Mouse (Mus musculus) ovary, postnatal 36 days (tissue): ENCODE measurements around the gene Apof.

Experiments
- DNase-seq: peaks from one replicate; pipeline ENCODE4 v3.0.0; 2022; ENCODE audit warnings: low spot score, mixed read lengths

The Apof gene

DNA sequence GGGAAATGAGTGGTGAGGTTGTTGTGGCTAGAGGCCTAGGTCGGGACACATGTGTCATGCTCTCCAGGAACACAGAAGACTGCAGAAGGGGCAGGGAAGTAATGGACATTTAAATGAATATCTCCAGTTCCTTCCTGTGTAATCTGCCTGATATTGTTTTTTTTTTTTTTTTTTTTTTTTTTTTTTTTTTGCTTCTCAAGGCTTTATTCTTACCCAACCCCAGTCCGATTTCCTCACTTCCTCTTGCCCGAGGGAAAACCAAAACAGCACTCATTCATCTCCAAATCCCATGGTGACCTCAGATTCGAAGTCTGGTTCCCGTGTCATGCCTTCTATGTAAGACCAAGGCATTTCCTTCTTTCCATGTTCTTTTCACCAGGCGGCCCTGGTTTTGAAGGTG is 29.8 kb downstream of the Apof start:
- DNase-seq, result no peak

DNA sequence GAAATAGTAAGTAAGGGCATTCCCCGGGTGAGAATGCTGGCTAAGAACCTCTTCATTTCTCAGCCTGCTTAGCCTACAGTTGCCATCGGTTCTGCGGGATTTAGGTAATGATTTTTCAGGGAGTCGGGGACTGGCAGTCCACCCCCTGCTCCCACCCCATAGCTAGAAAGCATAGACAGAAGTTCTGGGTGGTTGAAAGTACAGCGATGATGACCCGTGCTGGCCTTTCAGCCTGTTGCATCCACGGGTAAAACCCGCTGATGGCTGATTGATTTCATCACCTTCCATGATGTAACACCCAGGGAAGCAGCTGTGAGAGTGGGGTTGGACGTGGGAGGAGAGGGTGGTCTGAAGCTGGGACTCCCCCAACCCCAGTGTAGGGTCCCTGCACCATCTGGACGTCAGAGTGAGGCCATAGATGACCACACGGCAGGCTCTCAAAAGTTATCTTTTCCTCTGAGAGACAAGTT is 30.3 kb downstream of the Apof start, which contains the start of gene Il23a:
Gene Il23a (minus strand): TSS at position 51 of the 470 bp plus-strand sequence.
- no peak for DNase-seq

DNA sequence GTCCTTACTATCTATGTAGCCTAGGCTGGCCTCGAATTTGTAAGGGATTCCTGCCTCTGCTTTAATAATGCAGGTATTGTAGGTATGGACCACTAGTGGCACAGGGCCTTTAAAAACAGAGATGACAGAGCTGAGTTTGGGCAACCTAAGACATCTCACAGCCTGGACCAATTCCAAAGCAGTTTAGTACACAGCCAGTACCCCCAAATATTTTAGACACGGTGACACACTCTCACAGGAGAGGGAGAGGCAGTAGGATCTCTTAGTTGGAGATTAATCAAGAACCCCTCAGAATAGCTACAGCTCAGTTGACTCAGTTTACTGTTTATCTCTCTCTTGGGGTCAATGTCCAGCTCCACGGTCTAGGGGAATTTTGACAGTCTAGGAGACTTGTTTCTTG is 33.9 kb downstream of the Apof start:
- no peak for DNase-seq

DNA sequence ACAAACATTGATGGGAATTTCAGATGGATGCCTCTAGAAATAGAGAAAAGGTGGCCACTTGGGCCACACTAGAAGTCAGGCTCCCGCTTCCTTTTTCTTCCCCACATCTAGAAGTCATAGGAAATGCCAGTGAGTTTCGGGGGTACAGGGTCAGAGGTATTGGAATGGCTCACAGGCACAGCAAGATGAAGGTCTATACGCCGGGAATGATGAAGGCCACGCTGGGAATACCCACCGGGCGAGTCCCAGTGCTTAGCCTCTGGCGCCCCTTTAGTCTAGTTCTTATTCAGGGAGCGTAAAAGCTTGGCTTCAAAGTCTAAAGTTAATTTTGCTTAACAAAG is 34.3 kb downstream of the Apof start:
- no peak for DNase-seq

DNA sequence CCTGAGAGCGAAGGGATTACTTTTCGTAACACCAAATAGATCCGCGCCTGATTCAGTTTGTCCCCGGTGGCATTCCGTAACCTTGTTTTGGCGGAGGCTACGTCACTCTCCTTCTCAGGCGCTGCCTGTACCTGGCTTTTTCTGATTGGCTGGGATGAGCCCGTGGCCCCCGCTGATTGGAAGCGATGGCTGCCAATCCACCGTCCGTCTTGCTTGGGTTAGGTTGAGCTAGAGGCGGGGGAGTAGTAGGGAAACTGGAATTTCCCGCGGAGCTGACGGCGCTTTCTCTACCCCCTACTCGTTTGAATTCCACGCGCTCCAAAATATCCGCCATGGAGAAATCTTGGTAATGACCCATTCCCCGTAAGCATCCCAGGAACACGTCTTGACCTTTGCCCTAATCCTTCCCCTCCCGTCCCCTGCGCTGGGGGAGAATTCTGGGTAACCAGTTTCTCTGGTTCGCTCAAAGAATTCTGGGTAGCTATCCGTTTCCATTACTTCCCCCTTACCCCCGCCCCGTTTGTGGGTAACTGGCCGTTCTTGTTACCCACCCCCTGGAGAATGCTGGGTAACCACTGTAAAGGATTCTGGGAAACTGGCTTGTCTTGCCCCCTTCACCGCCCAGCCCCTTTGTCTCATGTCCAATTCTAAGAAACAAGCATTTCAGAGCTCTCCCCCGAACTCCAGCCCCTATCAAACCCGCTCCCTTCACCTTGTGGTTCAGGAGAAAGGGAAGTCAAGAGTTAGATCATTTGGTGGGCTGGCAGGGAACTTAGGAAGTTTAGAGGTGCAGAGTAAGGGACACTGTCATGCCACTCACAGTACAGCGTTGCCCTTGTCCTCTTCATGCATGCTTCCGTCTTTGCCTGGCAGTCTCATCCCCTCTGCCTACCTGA is 34.9 kb downstream of the Apof start, which contains the start of gene Pan2:
Gene Pan2 (plus strand): TSS at position 210 of the 896 bp plus-strand sequence.
- peak; percentile 99 for DNase-seq

DNA sequence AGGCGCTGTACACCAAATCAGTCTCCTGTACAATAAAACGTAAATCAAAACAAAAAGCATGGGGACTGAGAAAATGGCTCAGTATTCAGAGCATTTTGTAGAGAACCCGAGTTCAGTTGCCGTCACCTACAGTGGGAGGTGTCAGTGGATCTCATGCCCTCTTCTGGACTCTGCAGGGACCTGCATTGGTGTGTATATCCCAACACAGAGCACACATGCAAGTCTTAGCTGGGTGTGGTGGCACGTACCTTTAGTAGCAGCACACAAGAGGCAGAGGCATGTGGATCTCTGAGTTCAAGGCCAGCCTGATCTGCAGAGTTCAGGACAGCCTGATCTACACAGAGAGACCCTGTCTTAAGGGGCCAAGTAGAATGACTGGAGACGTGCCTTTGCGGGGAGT is 41.2 kb downstream of the Apof start:
- no peak for DNase-seq

DNA sequence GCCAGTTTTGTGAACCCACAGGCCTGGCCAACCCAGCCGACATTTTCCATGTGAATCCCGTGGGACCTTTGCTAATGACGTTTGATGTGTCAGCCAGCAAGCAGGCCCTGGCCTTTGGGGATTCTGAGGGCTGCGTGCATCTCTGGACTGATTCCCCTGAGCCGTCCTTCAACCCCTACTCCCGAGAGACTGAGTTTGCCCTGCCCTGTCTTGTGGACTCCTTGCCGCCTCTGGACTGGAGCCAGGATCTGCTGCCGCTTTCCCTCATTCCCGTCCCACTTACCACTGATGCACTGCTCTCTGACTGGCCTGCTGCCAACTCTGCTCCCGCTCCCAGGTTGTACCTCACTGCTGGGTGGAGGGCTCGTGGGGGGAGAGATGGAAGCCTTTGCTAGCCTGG is 41.7 kb downstream of the Apof start:
- DNase-seq, result peak; percentile 62

DNA sequence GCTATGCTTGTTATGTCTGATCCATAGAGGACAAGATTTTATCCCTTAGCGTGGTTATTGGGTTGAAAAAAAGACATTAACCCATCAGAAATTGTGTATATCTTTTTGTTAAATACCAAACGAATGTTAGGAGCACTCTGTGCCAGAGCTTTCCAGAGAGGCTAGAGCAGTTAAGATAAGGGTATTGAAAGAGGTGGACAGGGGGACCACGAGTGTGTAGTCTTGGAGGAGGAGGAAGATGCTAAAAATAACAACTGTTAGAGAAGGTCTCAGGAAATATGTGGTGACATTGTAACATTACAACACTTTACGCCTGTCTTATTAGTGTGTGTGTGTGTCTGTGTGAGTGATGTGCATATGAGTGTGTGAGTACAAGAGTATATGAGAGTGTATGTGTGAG is 42.4 kb downstream of the Apof start:
- DNase-seq, result no peak

DNA sequence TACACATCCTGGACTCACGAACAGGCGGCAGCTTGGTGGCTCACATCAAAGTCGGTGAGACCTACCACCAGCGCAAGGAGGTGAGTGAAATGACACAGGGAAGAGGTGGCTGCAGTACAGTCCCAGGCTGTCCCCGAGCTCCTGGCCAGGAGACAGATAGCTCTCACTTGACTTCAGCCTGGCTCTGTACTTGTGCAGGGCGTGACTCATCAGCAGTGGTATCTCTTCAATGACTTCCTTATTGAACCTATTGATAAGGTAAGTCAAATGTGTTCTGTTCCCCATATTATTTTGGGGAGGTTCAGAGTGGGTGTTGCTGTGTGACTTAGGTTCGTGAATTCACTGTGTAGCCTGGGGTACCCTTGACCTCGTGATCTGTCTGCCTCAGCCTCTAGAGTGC is 47.1 kb downstream of the Apof start:
- DNase-seq, result no peak
